Mouse (Mus musculus) gastrocnemius, postnatal 25 days (tissue): ENCODE measurements around the gene Platr17. TPM values are rescaled to one million over a fixed set of nuclear protein-coding genes. Genes with fewer than 3 reads are reported as not detected.

Experiments
- microRNA-seq, 2 experiments: library from miRNA; unstranded; fragments of <30 nt; microRNA quantifications; one replicate each; pipeline ENCODE4 v1.2.0; 2021; ENCODE audit warnings: borderline replicate concordance in 2 of 2
- total RNA-seq, 2 experiments: library from RNA; stranded (reverse); gene quantifications; 1 replicate in 1 of 2; 2 replicates in 1 of 2; pipeline ENCODE4 v1.2.3; 2021

Gene Platr17
- total RNA-seq, 2 experiments from 2014 or later, result not detected

Small RNA genes within 50 kb of the gene (microRNA-seq; reads per million reads assigned to microRNA genes)
- gene Gm27740, result 0 reads per million in 2 experiments

Other genes with a start within 250 kb of the Platr17 start
- 10 to 100 TPM; 62.7 to 70.9 TPM for gene Hnrnpm, start 218.3 kb upstream of the Platr17 start, total RNA-seq
- 10 to 100 TPM; 89.8 to 90.4 TPM for gene March2, start 186.5 kb upstream of the Platr17 start, total RNA-seq
- gene Rab11b, start 144.6 kb upstream of the Platr17 start, total RNA-seq, result 100 to 1,000 TPM; 125 to 136 TPM
- gene Angptl4, start 123.3 kb upstream of the Platr17 start, total RNA-seq, result 10 to 100 TPM in 1 of 2 experiments, 1 to 10 TPM in 1; 8.1 to 13.3 TPM
- 10 to 100 TPM; 18.5 to 20.7 TPM for gene Kank3, start 94.6 kb upstream of the Platr17 start, total RNA-seq
- 100 to 1,000 TPM; 538 to 612 TPM for gene Rps28, start 80.6 kb upstream of the Platr17 start, total RNA-seq
- 100 to 1,000 TPM; 326 to 339 TPM for gene Ndufa7, start 80.6 kb upstream of the Platr17 start, total RNA-seq
- 10 to 100 TPM; 15.6 to 20.7 TPM for gene Cd320, start 62.0 kb upstream of the Platr17 start, total RNA-seq
- not detected for gene Gm7029, start 31.3 kb upstream of the Platr17 start, total RNA-seq
- gene Kifc1, start 14.5 kb upstream of the Platr17 start, total RNA-seq, result 1 to 10 TPM in 1 of 2 experiments, under 1 TPM in 1; 0.95 to 1.0 TPM
- gene Daxx, start 4.3 kb downstream of the Platr17 start, total RNA-seq, result 10 to 100 TPM; 10.2 to 11.7 TPM
- gene Tapbp, start 10.8 kb downstream of the Platr17 start, total RNA-seq, result 10 to 100 TPM; 31.2 to 41.2 TPM
- gene Zbtb22, start 10.8 kb downstream of the Platr17 start, total RNA-seq, result 10 to 100 TPM; 11.1 to 11.3 TPM
- gene Rgl2, start 24.4 kb downstream of the Platr17 start, total RNA-seq, result 10 to 100 TPM; 27.3 to 28.5 TPM
- 10 to 100 TPM; 52.3 to 55.8 TPM for gene Pfdn6, start 35.2 kb downstream of the Platr17 start, total RNA-seq
- 10 to 100 TPM in 1 of 2 experiments, 1 to 10 TPM in 1; 9.7 to 11.6 TPM for gene Wdr46, start 35.5 kb downstream of the Platr17 start, total RNA-seq
- gene B3galt4, start 46.4 kb downstream of the Platr17 start, total RNA-seq, result 1 to 10 TPM; 1.8 to 1.9 TPM
- 10 to 100 TPM; 27.2 to 28.8 TPM for gene Vps52, start 50.7 kb downstream of the Platr17 start, total RNA-seq
- gene Rps18, start 50.9 kb downstream of the Platr17 start, total RNA-seq, result 100 to 1,000 TPM; 330 to 347 TPM
- gene H2-K1, start 95.2 kb downstream of the Platr17 start, total RNA-seq, result 10 to 100 TPM; 22.8 to 48.2 TPM
- gene Ring1, start 119.5 kb downstream of the Platr17 start, total RNA-seq, result 10 to 100 TPM; 10.1 to 12.3 TPM
- 10 to 100 TPM; 52.7 to 59.9 TPM for gene H2-Ke6, start 122.9 kb downstream of the Platr17 start, total RNA-seq
- 10 to 100 TPM; 41.5 to 45.7 TPM for gene Slc39a7, start 126.5 kb downstream of the Platr17 start, total RNA-seq
- gene Rxrb, start 126.7 kb downstream of the Platr17 start, total RNA-seq, result 10 to 100 TPM; 34.9 to 36.3 TPM
- 10 to 100 TPM in 1 of 2 experiments, 1 to 10 TPM in 1; 6.5 to 16.7 TPM for gene Col11a2, start 134.3 kb downstream of the Platr17 start, total RNA-seq
- not detected for gene H2-Oa, start 187.2 kb downstream of the Platr17 start, total RNA-seq
- 1 to 10 TPM; 2.8 to 3.1 TPM for gene H2-DMa, start 214.4 kb downstream of the Platr17 start, total RNA-seq
- gene Brd2, start 217.5 kb downstream of the Platr17 start, total RNA-seq, result 10 to 100 TPM; 66.7 to 69.1 TPM
- gene H2-DMb2, start 238.2 kb downstream of the Platr17 start, total RNA-seq, result under 1 TPM; 0.28 to 0.67 TPM
- gene H2-DMb1, start 247.9 kb downstream of the Platr17 start, total RNA-seq, result 1 to 10 TPM in 1 of 2 experiments, under 1 TPM in 1; 0.43 to 1.2 TPM